Mouse (Mus musculus) granulocyte monocyte progenitor cell, adult 5-6 weeks (primary cell): ENCODE data around the gene Mfap2. TPM values are rescaled to one million over a fixed set of nuclear protein-coding genes. Genes with fewer than 3 reads are reported as not detected.
A peak's percentile ranks its signal among the peaks of the same experiment; 100 is the strongest.

Experiments used
- ATAC-seq: replicated peaks from 2 replicates; pipeline ENCODE4 v1.8.0; 2016; ENCODE audit warnings: mild to moderate bottlenecking, moderate TSS enrichment, inconsistent platforms; ENCODE audit not compliant: poor library complexity, severe bottlenecking
- total RNA-seq, 2 experiments: library from RNA; stranded (forward) in 1 of 2; stranded (reverse) in 1 of 2; fragments of 200-712, 200-1000 nt in 1 of 2; fragments of >200 nt in 1 of 2; fragmentation: Nextera tagmentation in 1 of 2; gene quantifications; 2 replicates each; pipeline ENCODE4 v1.2.3; 2014 to 2017

Mfap2 gene
- total RNA-seq, 2 experiments from 2014 or later = not detected

DNA sequence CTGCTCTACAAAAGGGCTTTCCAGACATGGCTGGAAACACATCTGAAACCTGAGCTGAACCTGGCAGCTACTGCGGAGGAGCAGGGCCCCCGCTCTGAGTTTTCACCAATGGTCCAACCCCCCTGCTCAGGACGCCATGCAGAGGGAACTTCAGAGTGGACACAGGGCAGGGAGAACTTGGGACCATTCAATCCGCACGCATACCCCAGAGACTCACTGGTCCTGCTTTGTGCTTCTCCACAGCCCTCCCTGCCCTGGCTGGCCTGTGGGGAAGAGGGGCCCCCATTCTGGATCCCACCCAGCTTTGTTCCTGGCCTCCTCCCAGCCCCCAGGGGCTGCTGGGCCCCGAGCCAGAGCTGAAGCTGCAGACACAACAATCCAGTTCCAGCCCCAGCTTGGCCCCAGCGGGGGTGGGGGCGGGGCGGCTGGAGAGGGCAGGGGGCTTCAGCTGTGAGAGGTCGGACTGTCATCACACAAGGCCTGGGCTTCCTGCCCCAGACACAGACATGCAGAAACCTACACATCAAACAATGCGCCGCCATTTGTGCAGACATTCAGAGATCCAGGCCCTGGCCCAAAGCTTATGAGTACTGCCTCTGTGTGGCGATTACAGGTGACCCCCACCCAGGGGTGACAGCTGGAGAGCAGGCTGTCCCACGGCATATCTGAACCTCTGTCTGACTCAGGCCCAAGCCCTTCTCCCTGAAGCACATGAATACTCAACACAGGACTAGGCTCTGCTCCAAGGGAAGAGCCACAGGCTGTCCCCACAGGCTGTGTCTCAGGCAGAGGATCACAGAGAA is 10.8 kb downstream of the Mfap2 start:
- ATAC-seq = no peak

- ATAC-seq = no peak
Measured at GRCm38 (mm10) chr4:141021614-141021929, 11.4 kb downstream of the Mfap2 start.

GRCm38 (mm10) chr4:141024052-141024451 is 13.8 kb downstream of the Mfap2 start:
- ATAC-seq = no peak

- no peak for ATAC-seq
Measured at GRCm38 (mm10) chr4:141024992-141025391, 14.8 kb downstream of the Mfap2 start.

- no peak for ATAC-seq
Measured at GRCm38 (mm10) chr4:141030541-141031206, 20.5 kb downstream of the Mfap2 start.

DNA sequence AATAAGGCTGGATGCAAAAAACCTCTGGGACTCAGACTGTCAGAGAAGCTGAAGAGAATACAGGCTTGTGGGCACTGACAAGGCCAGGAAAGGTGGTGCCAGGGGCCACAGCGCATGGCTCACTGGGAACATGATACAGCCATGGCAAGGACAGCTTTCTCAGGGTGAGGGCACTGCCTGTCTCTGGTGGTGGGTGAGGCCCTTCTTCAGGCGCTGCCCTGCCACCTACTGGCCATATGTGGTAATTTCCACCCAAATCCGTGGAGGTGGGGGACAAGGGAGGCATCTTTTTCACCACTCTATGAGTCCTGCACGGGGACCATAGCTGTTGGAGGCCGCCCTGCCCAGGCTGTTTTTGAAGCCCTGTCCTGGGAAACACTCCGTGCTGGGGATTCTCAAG is 21.5 kb downstream of the Mfap2 start:
- peak; percentile 89 for ATAC-seq

GRCm38 (mm10) chr4:141033606-141034549 is 23.7 kb downstream of the Mfap2 start:
- 0 out of 2 replicates have a peak, but pooled peaks have one; percentile 6 for ATAC-seq

GRCm38 (mm10) chr4:141041117-141041516 is 30.9 kb downstream of the Mfap2 start:
- no peak for ATAC-seq

DNA sequence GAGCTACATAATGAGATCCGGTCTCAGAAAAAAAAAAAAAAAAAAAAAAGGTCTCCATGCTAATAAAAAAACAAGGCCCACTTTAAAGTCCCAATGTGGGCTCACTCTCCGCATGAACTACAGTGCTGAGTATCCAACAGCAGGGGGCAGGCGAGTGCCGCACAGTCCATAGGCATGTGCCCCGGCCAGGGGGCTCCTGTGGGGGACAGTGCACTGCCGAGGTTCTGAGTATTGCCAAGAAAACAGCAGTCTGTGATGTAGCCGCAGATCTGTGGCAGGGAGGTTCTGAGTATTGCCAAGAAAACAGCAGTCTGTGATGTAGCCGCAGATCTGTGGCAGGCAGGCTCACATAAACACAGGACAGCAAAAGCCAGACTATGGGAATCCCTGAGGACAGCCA is 34.6 kb downstream of the Mfap2 start:
- peak; percentile 79 for ATAC-seq

DNA sequence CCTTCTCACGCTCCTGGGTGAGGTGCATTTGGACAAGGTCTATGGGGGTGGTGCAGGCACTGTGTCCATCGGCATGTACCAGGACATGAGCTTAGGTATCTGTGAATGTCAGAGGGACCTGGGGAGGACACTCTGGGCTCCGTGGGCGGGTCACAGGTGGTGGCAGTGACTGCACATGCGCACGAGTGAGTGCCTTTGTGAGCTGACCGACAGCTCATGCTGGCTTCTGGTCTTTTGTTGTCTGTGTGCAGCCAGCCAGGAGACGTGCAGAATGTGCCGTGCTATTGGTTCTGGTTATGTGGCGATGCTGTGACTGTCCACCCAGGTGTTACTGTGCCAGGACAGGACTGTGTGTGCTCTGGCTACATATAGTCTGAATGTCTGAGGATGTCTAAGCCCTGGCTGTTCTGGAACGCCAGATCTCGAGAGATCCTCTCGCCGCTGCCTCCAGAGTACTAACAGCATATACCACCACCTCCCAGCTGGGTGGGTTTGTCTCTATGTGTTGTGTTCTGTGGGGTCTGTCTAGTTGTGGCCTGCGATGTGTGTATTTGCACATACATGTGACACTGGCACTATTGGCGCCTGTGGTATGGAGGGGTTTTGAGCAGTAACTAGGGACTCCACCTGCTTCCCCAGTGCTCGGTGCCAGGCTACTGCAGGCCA is 38.7 kb downstream of the Mfap2 start:
- no peak for ATAC-seq

DNA sequence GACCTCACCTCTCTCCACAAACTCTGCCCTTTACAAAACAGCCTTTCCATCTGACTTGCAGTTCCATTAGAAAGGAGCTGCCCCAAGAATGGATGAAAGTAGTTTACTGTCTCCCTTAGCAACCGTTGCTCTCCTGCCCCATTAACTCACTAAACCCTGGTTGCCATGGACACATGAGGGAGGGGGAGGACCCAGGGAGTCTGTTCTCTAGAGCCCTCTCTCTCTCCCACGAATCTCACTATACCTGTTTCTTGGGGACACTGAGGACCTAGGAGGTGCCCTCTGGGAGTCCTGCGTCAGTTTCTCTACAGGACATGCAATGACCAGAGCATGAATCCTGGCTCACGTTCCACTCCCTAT is 39.2 kb downstream of the Mfap2 start:
- no peak for ATAC-seq

DNA sequence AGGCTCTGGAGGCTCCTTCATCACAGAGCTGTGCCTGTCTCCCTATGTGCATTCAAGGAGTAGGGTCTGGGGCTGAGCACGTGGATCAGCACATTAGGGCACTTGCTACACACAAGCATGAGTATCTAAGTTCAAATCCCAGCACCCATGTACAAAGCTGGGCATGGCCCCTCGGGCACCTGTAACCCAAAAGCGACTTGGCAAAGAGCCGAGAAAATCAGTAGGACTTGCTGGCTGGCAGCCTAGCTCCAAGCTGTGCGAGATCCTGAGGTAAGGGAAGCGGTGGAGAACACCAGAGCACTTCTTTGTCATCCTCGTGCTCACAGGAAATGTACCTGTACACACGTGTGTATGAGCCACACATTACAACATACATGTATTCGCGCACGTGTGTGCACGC is 42.2 kb downstream of the Mfap2 start:
- no peak for ATAC-seq

DNA sequence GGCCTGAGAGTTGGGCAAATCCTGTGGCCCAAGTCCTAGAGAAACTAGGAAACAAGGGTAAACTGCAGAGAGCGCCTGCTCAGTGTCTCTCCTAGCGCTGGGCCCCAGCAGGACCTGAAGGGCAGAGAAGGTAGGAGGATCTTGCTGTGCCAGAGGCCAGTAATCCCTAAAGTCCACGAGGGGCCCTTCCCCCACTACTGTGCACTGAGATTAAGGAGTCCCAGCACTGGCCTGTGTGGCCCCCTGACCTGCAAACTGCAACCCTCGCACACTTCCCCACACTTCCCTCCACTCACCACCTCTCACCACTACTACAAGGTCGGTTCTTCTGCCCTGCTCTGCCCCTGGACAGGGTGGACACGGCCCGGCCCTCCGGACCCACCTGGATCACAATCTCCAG is 42.9 kb downstream of the Mfap2 start:
- ATAC-seq = no peak

- no peak for ATAC-seq
Measured at GRCm38 (mm10) chr4:141053568-141054161, 43.4 kb downstream of the Mfap2 start.

DNA sequence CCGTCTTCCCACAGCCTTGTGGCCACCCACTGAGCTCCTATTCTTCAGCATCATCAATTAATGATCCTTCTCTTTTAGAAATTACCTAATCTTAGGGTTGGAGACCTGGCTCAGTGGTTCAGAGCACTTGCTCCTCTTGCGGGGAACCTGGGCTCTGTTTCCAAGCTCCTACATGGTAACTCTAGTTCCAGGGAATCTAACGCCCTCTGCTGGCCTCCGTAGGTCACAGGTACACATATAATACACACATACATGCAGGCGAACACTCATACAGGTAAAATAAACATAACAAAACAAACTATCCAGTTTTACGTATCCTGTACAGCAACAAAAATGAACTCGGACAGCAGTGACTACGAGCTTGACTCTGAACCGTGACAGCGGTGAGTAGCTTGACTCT is 46.8 kb downstream of the Mfap2 start:
- ATAC-seq = no peak

- ATAC-seq = no peak
Measured at GRCm38 (mm10) chr4:141058835-141059234, 48.6 kb downstream of the Mfap2 start.

DNA sequence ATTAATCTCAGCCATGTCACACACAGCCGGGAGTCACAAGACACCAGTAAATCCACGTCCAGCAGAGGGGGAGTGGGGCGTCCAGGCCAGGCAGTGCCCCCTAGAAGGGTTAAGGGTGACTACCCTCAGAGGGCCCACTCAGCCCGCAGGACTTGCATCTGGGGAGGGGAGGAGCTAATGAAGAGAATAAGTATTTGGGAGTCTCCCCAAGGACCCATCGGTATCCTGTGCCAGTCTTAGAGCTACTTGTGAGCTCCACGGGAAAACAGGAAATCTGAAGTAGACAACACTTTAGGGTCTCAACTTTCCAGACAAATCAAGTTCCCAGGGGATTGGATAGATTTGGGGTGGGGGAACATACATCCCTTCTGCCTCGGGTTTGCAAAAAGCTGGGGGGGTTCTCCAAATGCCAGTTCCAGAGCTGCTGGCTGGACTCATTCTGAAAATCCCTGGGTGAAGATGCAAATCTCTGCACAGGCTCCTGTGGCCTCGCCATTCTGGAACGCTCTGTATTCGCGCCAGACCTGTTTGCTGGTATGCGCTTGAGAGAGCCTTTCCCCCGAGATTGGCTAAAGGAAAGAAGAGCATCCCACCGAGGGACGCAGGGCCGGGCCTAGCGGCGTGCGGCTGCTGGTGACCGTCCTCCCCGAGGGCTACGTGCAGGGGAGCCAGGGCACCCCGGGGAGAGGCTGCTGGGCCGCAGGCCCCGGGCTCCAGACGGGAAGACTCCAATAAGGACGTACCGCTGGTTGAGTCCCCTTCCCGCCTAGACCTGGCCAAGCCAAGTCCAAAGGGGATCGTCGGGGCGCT is 49.6 kb downstream of the Mfap2 start:
- ATAC-seq = peak; percentile 13; the same call in 1 of the 2 replicates

- ATAC-seq = peak; percentile 87
Measured at GRCm38 (mm10) chr4:141060426-141061301, 50.4 kb downstream of the Mfap2 start, which contains the start of gene Crocc. Gene Crocc (minus strand): TSS chr4:141060550.
